Mouse (Mus musculus) urinary bladder, postnatal 4 days (tissue): ENCODE results near the gene Nme9.

Experiments
- DNase-seq, 2 experiments: peaks; one replicate each; pipeline ENCODE4 v3.0.0; 2021 to 2022; ENCODE audit warnings: low spot score in 2 of 2

The Nme9 gene

GRCm38 (mm10) chr9:99451161-99451560 lies at the start of gene Nme9:
Gene Nme9, plus strand, starts transcription at chr9:99451475.
- DNase-seq = no peak

GRCm38 (mm10) chr9:99409280-99409679 lies 42.0 kb upstream of the Nme9 start:
- DNase-seq = no peak

GRCm38 (mm10) chr9:99411093-99411492 lies 40.2 kb upstream of the Nme9 start:
- no peak for DNase-seq

- no peak for DNase-seq
Measured at GRCm38 (mm10) chr9:99411785-99412184, 39.5 kb upstream of the Nme9 start.

GRCm38 (mm10) chr9:99416809-99417208 lies 34.5 kb upstream of the Nme9 start:
- no peak for DNase-seq

GRCm38 (mm10) chr9:99417288-99417846 lies 33.9 kb upstream of the Nme9 start:
- no peak for DNase-seq

GRCm38 (mm10) chr9:99418377-99418776 lies 32.9 kb upstream of the Nme9 start:
- no peak for DNase-seq

GRCm38 (mm10) chr9:99419951-99420701 lies 31.1 kb upstream of the Nme9 start:
- DNase-seq = no peak

GRCm38 (mm10) chr9:99421914-99422313 lies 29.4 kb upstream of the Nme9 start:
- no peak for DNase-seq

GRCm38 (mm10) chr9:99423692-99424573 lies 27.3 kb upstream of the Nme9 start:
- DNase-seq = no peak

- DNase-seq = no peak
Measured at GRCm38 (mm10) chr9:99424574-99424863, 26.8 kb upstream of the Nme9 start.

GRCm38 (mm10) chr9:99425262-99425661 lies 26.0 kb upstream of the Nme9 start:
- DNase-seq = no peak

- DNase-seq = no peak
Measured at GRCm38 (mm10) chr9:99428601-99429331, 22.5 kb upstream of the Nme9 start.

GRCm38 (mm10) chr9:99429845-99430244 lies 21.4 kb upstream of the Nme9 start:
- DNase-seq = no peak

GRCm38 (mm10) chr9:99430806-99431205 lies 20.5 kb upstream of the Nme9 start:
- no peak for DNase-seq

GRCm38 (mm10) chr9:99431346-99431745 lies 19.9 kb upstream of the Nme9 start:
- no peak for DNase-seq

- no peak for DNase-seq
Measured at GRCm38 (mm10) chr9:99431963-99432362, 19.3 kb upstream of the Nme9 start.

- no peak for DNase-seq
Measured at GRCm38 (mm10) chr9:99432478-99432877, 18.8 kb upstream of the Nme9 start.

GRCm38 (mm10) chr9:99434892-99435618 lies 16.2 kb upstream of the Nme9 start:
- DNase-seq = peak in 1 of 2 experiments; percentile 39

- DNase-seq = no peak
Measured at GRCm38 (mm10) chr9:99435619-99436181, 15.6 kb upstream of the Nme9 start.
